Mouse (Mus musculus) lung, adult 2 months (tissue): ENCODE results near the gene Crybg3.

Source experiments
- CTCF ChIP-seq: fragments of 200-500 bp; IDR thresholded peaks from 2 replicates; pipeline ENCODE4 v1.5.1; 2011; ENCODE audit warnings: mild to moderate bottlenecking, low read length, control low read depth; ENCODE audit not compliant: insufficient read depth
- POLR2A ChIP-seq: fragments of 200-500 bp; IDR thresholded peaks from 2 replicates; pipeline ENCODE4 v1.6.1; 2011; ENCODE audit warnings: low read depth, mild to moderate bottlenecking, control low read depth, low read length, borderline replicate concordance; ENCODE audit errors: extremely low read depth

GRCm38 (mm10) chr16:59590790-59591189 lies 10.0 kb downstream of the Crybg3 start:
- TF ChIP-seq CTCF, result no peak
- no peak for TF ChIP-seq POLR2A
